Mouse (Mus musculus) midbrain, embryonic 15.5 days (tissue): ENCODE data around the gene Gdnf. TPM values are rescaled to one million over a fixed set of nuclear protein-coding genes. Genes with fewer than 3 reads are reported as not detected.
A peak's percentile ranks its signal among the peaks of the same experiment; 100 is the strongest.

ENCODE experiments used
- ATAC-seq: fragments of 200-750 bp; cut with Nextera tagmentation; replicated peaks from 2 replicates; pipeline ENCODE4 v1.8.0; 2017; ENCODE audit warnings: moderate TSS enrichment
- H3K27ac ChIP-seq: fragments of 300-500 bp; sonication (generic); 2 replicates; pipeline ENCODE4 v1.5.1; 2015; ENCODE audit warnings: mild to moderate bottlenecking, inconsistent platforms
- H3K27me3 ChIP-seq: fragments of 300-500 bp; sonication (generic); replicated peaks from 2 replicates; pipeline ENCODE4 v1.6.1; 2015; ENCODE audit warnings: inconsistent platforms
- H3K36me3 ChIP-seq: fragments of 300-500 bp; sonication (generic); replicated peaks from 2 replicates; pipeline ENCODE4 v1.6.1; 2015; ENCODE audit warnings: inconsistent platforms
- H3K4me1 ChIP-seq: fragments of 300-500 bp; sonication (generic); 2 replicates; pipeline ENCODE4 v1.6.1; 2015; ENCODE audit warnings: inconsistent platforms
- H3K4me2 ChIP-seq: fragments of 300-500 bp; sonication (generic); 2 replicates; pipeline ENCODE4 v1.6.1; 2015; ENCODE audit warnings: inconsistent platforms, mild to moderate bottlenecking, moderate library complexity
- H3K4me3 ChIP-seq: fragments of 300-500 bp; sonication (generic); 2 replicates; pipeline ENCODE4 v1.5.1; 2015; ENCODE audit warnings: mild to moderate bottlenecking, inconsistent platforms
- H3K9ac ChIP-seq: fragments of 300-500 bp; sonication (generic); 2 replicates; pipeline ENCODE4 v1.6.1; 2015; ENCODE audit warnings: mild to moderate bottlenecking, inconsistent platforms
- H3K9me3 ChIP-seq: fragments of 300-500 bp; sonication (generic); 2 replicates; pipeline ENCODE4 v1.6.1; 2016; ENCODE audit warnings: inconsistent platforms
- WGBS: fragments of 180-500 bp; shearing (Covaris S2); methylation state at CpG from one replicate; pipeline ENCODE4 v1.1.7; 2015; ENCODE audit warnings: mixed read lengths; 5-methylcytosine and 5-hydroxymethylcytosine counted together
- polyA plus RNA-seq: library from polyadenylated mRNA; unstranded; fragments of >200 nt; fragmentation: Nextera tagmentation; extraction: Ambion mirVana; gene quantifications from 2 replicates; pipeline ENCODE4 v1.2.1, GENCODE M21; 2015

Gene Gdnf
- polyA plus RNA-seq: 0.08 TPM in 2 replicates

DNA sequence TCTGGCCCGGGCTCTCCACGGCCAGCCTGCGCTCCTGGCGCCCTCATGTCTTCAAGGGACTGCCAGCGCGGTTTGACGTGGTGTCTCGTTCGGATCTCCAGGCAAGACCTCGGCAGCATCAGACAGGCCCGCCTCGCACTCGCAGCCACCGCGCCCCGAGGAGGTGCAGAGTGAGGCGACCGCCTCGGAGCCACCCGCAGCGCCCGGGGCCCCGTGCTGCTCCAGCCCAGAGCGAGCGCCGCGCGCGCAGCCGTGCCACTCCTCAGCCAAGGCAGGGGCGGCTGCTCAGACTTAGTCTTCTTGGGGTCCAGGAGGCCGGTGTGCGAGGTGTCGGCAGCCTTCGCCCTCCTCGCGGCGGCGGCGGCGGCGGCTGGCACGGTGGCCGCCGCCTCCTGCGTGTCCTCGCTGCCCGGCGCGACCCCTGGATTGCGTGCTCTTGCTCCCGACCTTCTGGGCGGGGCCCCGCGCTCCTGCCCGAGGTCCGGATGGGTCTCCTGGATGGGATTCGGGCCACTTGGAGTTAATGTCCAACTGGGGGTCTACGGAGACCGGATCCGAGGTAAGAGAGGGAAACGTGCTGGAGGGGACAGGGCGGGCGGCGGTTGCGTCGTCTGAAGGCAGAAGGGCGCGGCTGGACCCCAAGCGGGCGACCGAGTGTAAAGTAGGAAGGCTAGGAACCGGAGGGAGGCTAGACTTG is at the start of gene Gdnf:
Gene Gdnf, plus strand, starts transcription at position 291 of the 697 bp plus-strand sequence.
- no peaks in the 10 kb centered on the region for H3K36me3 ChIP-seq
- peak within 1 kb of the TSS; percentile 99 for H3K4me2 ChIP-seq
- no peak within 1 kb of the TSS for H3K27ac ChIP-seq
- WGBS: under 1% methylated on average over 72 of the region's 73 CpGs
- H3K27me3 ChIP-seq: peaks cover 88% of the 10 kb centered on the region
- H3K9me3 ChIP-seq: no peaks in the 10 kb centered on the region
- H3K4me3 ChIP-seq: peak within 1 kb of the TSS; percentile 54
- peaks cover 47% of the 10 kb centered on the region for H3K4me1 ChIP-seq
- peak within 1 kb of the TSS; percentile 40 for H3K9ac ChIP-seq
- ATAC-seq: peak; percentile 46

DNA sequence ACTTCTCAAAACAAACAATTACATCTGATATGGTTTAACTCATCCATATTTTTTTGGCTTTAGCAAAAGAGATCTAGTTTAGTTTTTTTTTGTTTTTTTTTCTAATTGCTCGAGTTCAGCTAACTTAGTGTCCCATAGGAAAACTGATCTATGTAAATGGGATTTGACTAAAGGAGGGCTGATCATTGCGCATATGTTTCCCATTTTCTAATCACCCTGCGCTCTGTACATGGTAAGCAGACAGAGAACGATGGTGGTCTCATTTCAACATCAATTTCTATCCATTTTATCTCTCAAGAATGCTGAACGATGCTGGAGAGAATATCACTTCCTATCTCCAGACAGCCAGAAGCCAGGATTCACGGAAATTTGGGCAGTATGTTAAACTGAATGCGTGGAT is 43.5 kb upstream of the Gdnf start:
- no peaks in the 10 kb centered on the region for H3K27me3 ChIP-seq
- no peaks in the 10 kb centered on the region for H3K4me1 ChIP-seq
- no peaks in the 10 kb centered on the region for H3K36me3 ChIP-seq
- ATAC-seq: no peak
- WGBS: 89% methylated on average over 7 of the region's 7 CpGs
- no peaks in the 10 kb centered on the region for H3K9me3 ChIP-seq
- H3K4me2 ChIP-seq: no peak overlapping the region
- no peak overlapping the region for H3K4me3 ChIP-seq
- H3K27ac ChIP-seq: no peak overlapping the region
- no peak overlapping the region for H3K9ac ChIP-seq

DNA sequence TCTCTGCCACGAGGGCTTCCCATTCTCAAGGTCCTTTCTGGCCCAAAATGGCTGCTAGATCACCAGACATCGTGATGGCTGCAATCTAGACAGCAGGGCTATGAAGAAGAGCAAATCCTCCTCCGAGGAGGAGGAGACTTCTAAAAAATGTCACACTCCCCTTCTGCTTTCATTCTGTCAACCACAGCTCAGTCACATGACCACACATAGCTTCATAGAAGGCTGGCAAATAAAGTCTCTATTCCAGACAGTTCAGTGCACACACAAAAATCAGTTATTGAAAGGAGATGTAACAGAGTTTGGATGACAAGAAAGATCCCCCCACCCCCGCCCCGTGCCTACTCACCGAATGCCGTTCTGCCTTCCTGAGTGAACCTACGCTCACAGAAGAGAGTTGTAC is 37.7 kb upstream of the Gdnf start:
- H3K27ac ChIP-seq: no peak overlapping the region
- WGBS: 88% methylated on average over 8 of the region's 8 CpGs
- no peaks in the 10 kb centered on the region for H3K27me3 ChIP-seq

DNA sequence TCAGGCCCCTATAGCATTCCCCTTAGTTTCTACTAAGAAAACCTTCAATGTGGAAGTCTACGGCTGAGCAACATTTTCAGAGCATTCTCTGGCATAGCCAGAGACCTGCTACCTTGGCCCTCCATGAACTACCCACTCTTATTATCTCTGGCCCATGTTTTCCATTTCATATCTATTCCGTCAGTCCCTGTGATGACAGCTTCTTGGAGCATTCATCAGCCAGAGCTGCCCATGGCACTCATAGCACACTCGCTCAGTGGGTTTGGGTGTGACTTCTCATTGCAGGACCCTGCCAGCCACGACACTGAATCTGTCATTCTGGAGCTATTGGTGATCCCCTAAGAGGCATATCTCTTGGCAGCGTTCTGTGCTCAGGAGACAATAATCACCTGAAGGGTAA is 29.1 kb upstream of the Gdnf start:
- no peak overlapping the region for H3K9ac ChIP-seq
- 89% methylated on average over 5 of the region's 5 CpGs for WGBS
- no peaks in the 10 kb centered on the region for H3K27me3 ChIP-seq
- H3K27ac ChIP-seq: no peak overlapping the region
- H3K9me3 ChIP-seq: no peaks in the 10 kb centered on the region
- no peaks in the 10 kb centered on the region for H3K36me3 ChIP-seq
- no peak overlapping the region for H3K4me2 ChIP-seq
- H3K4me3 ChIP-seq: no peak overlapping the region
- no peaks in the 10 kb centered on the region for H3K4me1 ChIP-seq
- ATAC-seq: no peak

More for the DNA sequence above, 37.7 kb upstream of the Gdnf start:
- no peaks in the 10 kb centered on the region for H3K4me1 ChIP-seq
- no peaks in the 10 kb centered on the region for H3K9me3 ChIP-seq
- ATAC-seq: no peak
- no peak overlapping the region for H3K9ac ChIP-seq
- H3K4me3 ChIP-seq: no peak overlapping the region
- no peaks in the 10 kb centered on the region for H3K36me3 ChIP-seq
- H3K4me2 ChIP-seq: no peak overlapping the region

DNA sequence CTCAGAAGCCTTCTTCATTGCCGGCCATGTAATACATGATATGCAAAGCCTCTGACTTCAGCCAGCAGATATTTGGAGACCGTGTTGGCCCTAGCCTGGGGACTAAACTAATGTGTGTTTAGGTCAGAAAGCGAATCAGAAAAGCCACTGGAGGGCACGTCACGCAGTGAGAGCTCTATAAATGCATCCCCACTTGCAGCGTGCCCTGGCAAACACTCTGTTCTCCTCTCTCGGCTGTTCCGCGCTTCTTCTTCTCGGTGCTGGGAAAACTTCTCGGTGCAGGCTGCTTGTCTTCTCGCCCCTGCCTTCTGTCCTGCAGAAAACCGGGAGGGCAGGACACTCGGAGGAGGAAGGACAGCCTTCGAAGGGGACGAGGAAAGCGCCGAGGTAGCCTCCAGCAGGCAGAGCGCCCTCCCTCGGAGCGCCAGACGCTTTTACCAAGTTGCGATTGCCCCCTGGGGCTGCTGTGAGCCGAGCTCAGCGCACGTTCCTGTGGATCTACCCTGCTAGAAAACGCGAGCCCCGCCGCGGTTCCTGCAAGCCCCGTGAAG is 730 bp upstream of the Gdnf start:
- Histone ChIP-seq H3K4me3 (peak overlapping the region; percentile 54), H3K27ac (no peak overlapping the region), H3K27me3 (peaks cover 82% of the 10 kb centered on the region), H3K9ac (peak overlapping the region; percentile 40; the same call in 1 of the 2 replicates), H3K36me3 (no peaks in the 10 kb centered on the region), H3K9me3 (no peaks in the 10 kb centered on the region), H3K4me2 (peak overlapping the region; percentile 99), H3K4me1 (peaks cover 39% of the 10 kb centered on the region)
- WGBS: under 1% methylated on average over 32 of the region's 32 CpGs
- no peak for ATAC-seq

DNA sequence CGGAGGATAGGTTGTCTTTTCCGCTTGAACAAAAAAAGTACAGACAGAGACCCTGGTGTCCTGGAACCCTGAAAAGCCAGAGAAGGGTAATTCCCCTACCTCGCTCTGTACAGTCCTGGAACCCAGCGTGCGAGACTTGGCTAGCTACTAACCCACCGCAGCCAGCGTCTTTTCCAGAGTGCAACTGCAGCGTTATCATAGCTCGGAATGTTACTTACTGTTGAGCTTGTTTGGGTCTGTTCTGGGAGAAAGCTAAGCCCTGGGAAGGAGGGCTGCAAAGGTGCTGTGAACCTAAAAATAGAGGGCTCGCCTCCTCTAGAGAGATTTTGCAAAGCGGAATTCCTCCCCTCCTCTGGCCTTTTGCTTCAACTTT is 593 bp downstream of the Gdnf start:
- Histone ChIP-seq H3K36me3 (no peaks in the 10 kb centered on the region), H3K27me3 (peaks cover 91% of the 10 kb centered on the region), H3K27ac (no peak overlapping the region), H3K9me3 (no peaks in the 10 kb centered on the region), H3K4me2 (peak overlapping the region; percentile 99), H3K4me1 (peaks cover 50% of the 10 kb centered on the region), H3K9ac (peak overlapping the region; percentile 40; the same call in 1 of the 2 replicates), H3K4me3 (peak overlapping the region; percentile 54)
- ATAC-seq: no peak
- 2% methylated on average over 11 of the region's 11 CpGs for WGBS

DNA sequence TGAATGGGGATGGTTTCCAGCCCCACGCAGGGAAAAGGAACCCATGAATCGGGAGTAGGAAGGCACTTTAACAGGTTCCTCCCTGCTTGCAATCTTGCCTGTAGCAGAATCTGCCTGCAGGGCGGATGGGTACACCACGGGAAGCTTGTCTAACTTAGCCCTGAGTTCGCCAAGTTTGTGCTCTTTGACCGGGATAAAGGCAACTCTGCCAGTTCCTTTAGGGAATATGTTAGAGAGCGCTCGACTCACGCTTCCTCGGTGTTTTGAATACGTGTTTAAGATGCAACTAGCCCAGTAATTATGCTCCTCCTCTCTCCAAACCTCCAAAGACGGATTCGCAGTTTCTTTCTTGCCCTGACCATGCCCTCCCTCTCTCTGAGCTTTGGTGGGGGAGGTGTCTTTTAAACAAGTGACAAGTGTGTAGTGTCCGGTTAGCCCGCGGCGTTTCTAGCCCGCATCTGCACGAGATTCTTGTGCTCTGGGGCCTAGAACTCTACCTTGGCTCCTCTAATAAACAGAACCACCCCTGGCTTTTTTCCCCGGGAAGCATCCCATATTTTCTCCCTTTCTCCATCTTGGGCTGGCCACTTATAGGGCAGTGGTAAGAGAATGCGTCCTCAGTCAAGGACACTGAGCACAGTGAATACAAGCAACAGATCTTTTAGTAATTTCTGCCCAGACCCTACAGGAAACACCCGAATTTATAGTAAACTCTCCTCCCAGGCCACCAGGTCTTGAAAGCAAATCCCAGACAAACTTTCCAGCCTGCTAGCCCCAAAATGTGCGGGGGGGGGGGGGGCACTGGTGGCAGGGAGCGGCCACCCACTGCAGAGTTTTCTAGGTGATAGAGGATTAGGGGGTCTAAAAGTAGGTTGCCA is 1.4 kb downstream of the Gdnf start:
- Histone ChIP-seq H3K9ac (no peak overlapping the region), H3K4me1 (peaks cover 50% of the 10 kb centered on the region), H3K9me3 (no peaks in the 10 kb centered on the region), H3K36me3 (no peaks in the 10 kb centered on the region), H3K27me3 (peaks cover 93% of the 10 kb centered on the region), H3K27ac (no peak overlapping the region), H3K4me3 (peak overlapping the region; percentile 55), H3K4me2 (peak overlapping the region; percentile 92; the same call in 1 of the 2 replicates)
- 5% methylated on average over 24 of the region's 24 CpGs for WGBS
- ATAC-seq: no peak

DNA sequence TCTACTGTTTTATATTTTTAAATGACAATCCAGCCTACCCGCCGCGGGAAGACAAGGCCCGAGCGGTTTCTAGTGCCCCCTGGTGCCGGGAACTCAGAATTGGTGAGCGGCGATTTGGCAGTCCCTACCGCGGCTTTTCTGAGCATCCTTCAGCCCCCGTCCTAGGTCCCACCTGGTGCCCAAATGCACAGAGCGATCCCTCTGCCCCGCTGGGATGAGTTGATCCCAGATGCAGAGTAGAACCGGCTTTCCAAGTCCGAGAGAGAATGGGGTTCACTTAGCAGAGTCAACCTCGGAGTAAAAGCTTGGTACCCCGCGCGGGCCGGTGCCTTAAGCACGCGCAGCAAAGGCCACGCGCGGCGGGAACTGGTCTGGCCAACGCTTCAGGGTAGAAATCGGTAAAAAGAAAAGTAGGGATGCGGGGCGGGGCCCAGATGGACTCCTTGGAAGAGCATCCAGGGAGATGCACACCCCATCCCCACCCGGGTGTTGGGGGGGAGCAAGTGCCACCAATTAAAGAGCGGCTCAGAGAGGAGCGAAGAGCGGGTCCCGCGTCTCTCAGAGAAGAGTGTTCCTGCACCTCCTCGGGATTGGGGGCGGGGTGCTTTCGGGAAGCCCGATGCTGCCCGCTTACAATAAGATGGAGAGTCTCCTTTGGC is 2.4 kb downstream of the Gdnf start:
- H3K9me3 ChIP-seq: no peaks in the 10 kb centered on the region
- peaks cover 50% of the 10 kb centered on the region for H3K4me1 ChIP-seq
- peak; percentile 67 for ATAC-seq
- peak overlapping the region; percentile 45 for H3K9ac ChIP-seq
- H3K36me3 ChIP-seq: no peaks in the 10 kb centered on the region
- H3K27ac ChIP-seq: no peak overlapping the region
- peak overlapping the region; percentile 55 for H3K4me3 ChIP-seq
- peaks cover 93% of the 10 kb centered on the region for H3K27me3 ChIP-seq
- H3K4me2 ChIP-seq: peak overlapping the region; percentile 92
- under 1% methylated on average over 41 of the region's 41 CpGs for WGBS

DNA sequence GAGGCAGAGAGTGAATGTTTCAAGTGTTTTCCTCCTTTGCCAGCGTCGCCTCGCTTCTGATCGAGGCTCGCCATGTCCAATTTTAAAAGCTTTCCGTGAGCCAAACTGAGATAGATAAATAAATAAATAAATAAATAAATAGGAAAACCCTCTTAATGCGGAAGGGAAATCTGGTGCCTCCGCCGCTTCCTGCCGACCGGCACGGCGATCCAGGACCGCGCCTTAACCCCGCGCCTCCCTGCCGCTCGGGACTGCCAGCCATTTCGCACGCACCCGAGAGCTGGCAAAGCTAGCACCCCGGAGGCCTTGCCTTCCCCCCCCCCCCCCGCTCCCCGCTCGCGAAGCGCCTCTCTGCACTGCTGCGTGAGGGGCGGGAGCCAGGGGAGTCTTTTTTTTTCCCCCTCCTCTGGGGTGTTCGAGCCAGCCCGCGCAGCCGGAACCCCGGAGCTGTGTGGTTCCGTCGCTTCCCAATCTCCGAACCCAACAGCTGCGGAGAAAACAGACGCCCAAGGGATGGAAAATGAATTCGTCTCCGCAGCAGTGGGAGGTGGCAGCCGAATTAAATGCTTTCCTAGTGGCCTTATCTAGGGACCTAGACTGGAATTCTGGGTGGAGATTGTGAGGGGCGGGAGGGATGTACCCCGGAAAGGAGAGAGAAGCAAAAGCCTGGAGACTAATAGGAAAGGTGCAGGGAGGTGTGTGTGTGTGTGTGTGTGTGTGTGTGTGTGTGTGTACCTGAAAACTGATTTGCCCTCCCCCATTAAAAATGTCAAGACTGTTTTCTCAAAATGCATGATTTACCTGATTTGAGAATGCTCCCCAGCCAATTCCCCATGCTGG is 3.1 kb downstream of the Gdnf start:
- under 1% methylated on average over 42 of the region's 45 CpGs for WGBS
- peaks cover 50% of the 10 kb centered on the region for H3K4me1 ChIP-seq
- peaks cover 93% of the 10 kb centered on the region for H3K27me3 ChIP-seq
- H3K36me3 ChIP-seq: no peaks in the 10 kb centered on the region
- H3K4me2 ChIP-seq: peak overlapping the region; percentile 92
- peak overlapping the region; percentile 55 for H3K4me3 ChIP-seq
- ATAC-seq: peak; percentile 25; the same call in 1 of the 2 replicates
- peak overlapping the region; percentile 45 for H3K9ac ChIP-seq
- no peak overlapping the region for H3K27ac ChIP-seq
- H3K9me3 ChIP-seq: no peaks in the 10 kb centered on the region

DNA sequence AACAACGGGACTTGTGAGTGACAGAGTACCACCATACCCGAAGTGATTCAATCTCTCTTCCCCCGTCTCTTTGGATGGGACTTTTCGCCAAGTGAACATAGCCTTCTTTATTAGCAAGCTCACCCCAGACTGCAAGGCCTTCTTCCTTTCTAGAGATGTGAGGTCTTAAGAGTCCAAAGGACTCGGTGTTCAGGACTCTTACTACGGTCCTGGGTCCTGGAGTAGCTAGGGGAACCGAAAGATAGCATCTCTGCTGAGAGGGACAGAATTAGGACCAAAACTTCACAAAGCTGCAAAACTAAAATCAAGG is 3.7 kb downstream of the Gdnf start:
- Histone ChIP-seq H3K4me2 (peak overlapping the region; percentile 92), H3K27me3 (peaks cover 89% of the 10 kb centered on the region), H3K9me3 (no peaks in the 10 kb centered on the region), H3K4me3 (0 out of 2 replicates have a peak overlapping the region, but pooled peaks have one; percentile 6), H3K36me3 (no peaks in the 10 kb centered on the region), H3K4me1 (peaks cover 50% of the 10 kb centered on the region), H3K27ac (no peak overlapping the region), H3K9ac (no peak overlapping the region)
- 9% methylated on average over 7 of the region's 7 CpGs for WGBS
- no peak for ATAC-seq

DNA sequence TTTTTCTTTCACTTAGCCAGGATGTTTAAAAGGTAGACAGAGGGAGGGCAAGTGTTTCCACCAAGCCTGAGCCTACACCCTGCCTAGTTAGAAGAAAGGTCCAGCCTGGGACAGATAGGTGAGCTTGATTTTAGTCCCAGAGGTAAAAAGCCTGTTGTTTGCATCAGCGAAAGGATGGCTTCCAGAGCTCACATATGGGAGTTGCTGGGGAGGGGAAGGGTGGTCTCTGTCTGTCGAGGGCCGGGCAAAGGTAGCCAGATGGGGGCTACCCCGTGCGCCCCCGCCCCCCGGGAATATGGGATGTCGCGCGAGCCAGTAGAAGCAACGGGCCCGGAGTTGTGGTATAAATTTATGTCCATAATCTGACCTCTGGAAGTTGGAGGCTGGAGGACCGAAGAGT is 4.3 kb downstream of the Gdnf start:
- Histone ChIP-seq H3K4me3 (peak overlapping the region; percentile 38), H3K4me1 (peaks cover 45% of the 10 kb centered on the region), H3K27ac (no peak overlapping the region), H3K9me3 (no peaks in the 10 kb centered on the region), H3K4me2 (peak overlapping the region; percentile 61), H3K36me3 (no peaks in the 10 kb centered on the region), H3K9ac (no peak overlapping the region), H3K27me3 (peaks cover 83% of the 10 kb centered on the region)
- WGBS: 2% methylated on average over 13 of the region's 13 CpGs
- no peak for ATAC-seq
